Mouse (Mus musculus) heart, adult 2 months (tissue): Measurements from ENCODE around the gene Zfhx3.

Experiments
- CTCF ChIP-seq: fragments of 200-600 bp; IDR thresholded peaks from 2 replicates; pipeline ENCODE4 v1.8.1; 2022; ENCODE audit warnings: antibody characterized with exemption, mild to moderate bottlenecking, moderate library complexity
- EP300 ChIP-seq: fragments of 200-500 bp; IDR thresholded peaks from 2 replicates; pipeline ENCODE4 v1.6.1; 2011; ENCODE audit warnings: low read depth, low read length, control low read depth; ENCODE audit not compliant: insufficient read depth
- POLR2A ChIP-seq: fragments of 200-500 bp; IDR thresholded peaks from 2 replicates; pipeline ENCODE4 v1.6.1; 2011; ENCODE audit warnings: mild to moderate bottlenecking, low read depth, low read length, control low read depth; ENCODE audit not compliant: insufficient read depth

GRCm38 (mm10) chr8:108803017-108803416, 860.6 kb downstream of the Zfhx3 start:
- TF ChIP-seq POLR2A (no peak), CTCF (no peak), EP300 (no peak)
